ENCODE assay signal across 8 mouse cellular contexts in genomic region chr4:57567666-57568206, GRCm38 (mm10). TPM values are rescaled to one million over a fixed set of nuclear protein-coding genes. Genes with fewer than 3 reads are reported as not detected.
A peak's percentile ranks its signal among the peaks of the same experiment; 100 is the strongest.
DNase-seq lines count a peak whose midpoint lies in the region; ATAC-seq and TF ChIP-seq lines count a peak whose summit lies in the region.

Gene Pakap, plus strand, starts transcription at chr4:57568179.

- peak; percentile 22 for DNase-seq in kidney, adult 2 months
- DNase-seq in kidney, adult 9 months: no peak
- DNase-seq in layer of hippocampus, adult 9-11 months: peak; percentile 53
- DNase-seq in lung, adult 2 months: peak; percentile 20
- DNase-seq in retina, embryonic 14.5 days (ENCODE audit: low spot score): peak; percentile 57
- DNase-seq in urinary bladder, postnatal 4 days (ENCODE audit: low spot score in 2 of 2): peak; percentile 61 to 72

- H3K36me3 ChIP-seq in kidney, adult 2 months (ENCODE audit: control insufficient read depth, insufficient read depth, low read length): no peaks in the 10 kb centered on the region
- peaks cover 6% of the 10 kb centered on the region; the same call in 1 of the 2 replicates for H3K36me3 ChIP-seq in heart, embryonic 14.5 days (ENCODE audit: control insufficient read depth, insufficient read depth, low read length)

- H3K9me3 ChIP-seq in heart, embryonic 14.5 days (ENCODE audit: control insufficient read depth, low read length): no peaks in the 10 kb centered on the region

- no peaks in the 10 kb centered on the region for H3K27me3 ChIP-seq in kidney, adult 2 months (replicated peaks; ENCODE audit: control insufficient read depth, insufficient read depth, low read length)
- H3K27me3 ChIP-seq in heart, embryonic 14.5 days (ENCODE audit: control insufficient read depth, insufficient read depth, low read length): no peaks in the 10 kb centered on the region

- TF ChIP-seq POLR2A in kidney, adult 2 months (IDR thresholded peaks at IDR 0.05; ENCODE audit: low read depth, low read length): no peak
- TF ChIP-seq POLR2A in embryonic fibroblast, embryonic 13.5 days (IDR thresholded peaks at IDR 0.05; ENCODE audit: low read depth, low read length): peak; percentile 47
- 0 out of 2 replicates have a peak, but pooled peaks have one; percentile 11 for TF ChIP-seq POLR2A in lung, adult 2 months (IDR thresholded peaks at IDR 0.05; ENCODE audit: borderline replicate concordance, extremely low read depth, low read depth, low read length)

- ATAC-seq in heart, embryonic 14.5 days (ENCODE audit: insufficient number of reproducible peaks, insufficient read depth, low FRiP score, low read depth): peak; percentile 74

- no peaks in the 10 kb centered on the region for H3K4me1 ChIP-seq in kidney, adult 2 months (ENCODE audit: control insufficient read depth, insufficient read depth, low read length)
- peaks cover 8% of the 10 kb centered on the region; the same call in 1 of the 2 replicates for H3K4me1 ChIP-seq in embryonic fibroblast, embryonic 13.5 days (ENCODE audit: control insufficient read depth, insufficient read depth, low read length)
- H3K4me1 ChIP-seq in heart, embryonic 14.5 days (ENCODE audit: control insufficient read depth in 2 of 2, insufficient read depth in 2 of 2, low read length in 2 of 2): peaks cover 22 to 49% of the 10 kb centered on the region in 2 experiments
- no peaks in the 10 kb centered on the region for H3K4me1 ChIP-seq in lung, adult 2 months (ENCODE audit: control insufficient read depth, insufficient read depth, low read length)

- peak within 1 kb of the TSS; percentile 77 for H3K4me2 ChIP-seq in heart, embryonic 14.5 days (ENCODE audit: low read length)

- no peak within 1 kb of the TSS for H3K27ac ChIP-seq in kidney, adult 2 months (ENCODE audit: insufficient read depth, low read depth, low read length)
- peak within 1 kb of the TSS; percentile 69 for H3K27ac ChIP-seq in embryonic fibroblast, embryonic 13.5 days (ENCODE audit: insufficient read depth, low read length)
- peak within 1 kb of the TSS; percentile 98 for H3K27ac ChIP-seq in heart, embryonic 14.5 days (replicated peaks in 1 of 2; ENCODE audit: control insufficient read depth in 1 of 2, insufficient read depth in 1 of 2, low read depth in 2 of 2, low read length in 2 of 2)

- H3K9ac ChIP-seq in heart, embryonic 14.5 days (ENCODE audit: low read length): peak within 1 kb of the TSS; percentile 95

- TF ChIP-seq CTCF in kidney, adult 2 months (conservative IDR thresholded peaks at IDR 0.05; ENCODE audit: insufficient read depth, insufficient read length, low read depth, low read length): no peak
- no peak for TF ChIP-seq CTCF in embryonic fibroblast, embryonic 13.5 days (IDR thresholded peaks at IDR 0.05; ENCODE audit: borderline replicate concordance, insufficient read depth, low read length)
- no peak for TF ChIP-seq CTCF in lung, adult 2 months (IDR thresholded peaks at IDR 0.05; ENCODE audit: insufficient read depth, low read length)

- WGBS in kidney, adult 2 months: 1% methylated on average over 51 of the region's 51 CpGs
- under 1% methylated on average over 50 of the region's 51 CpGs for WGBS in heart, embryonic 14.5 days
- WGBS in lung, adult 2 months: under 1% methylated on average over 51 of the region's 51 CpGs

- H3K4me3 ChIP-seq in kidney, adult 2 months (ENCODE audit: insufficient read depth, low read depth, low read length): peak within 1 kb of the TSS; percentile 29
- H3K4me3 ChIP-seq in embryonic fibroblast, embryonic 13.5 days (ENCODE audit: insufficient read depth, low read length): peak within 1 kb of the TSS; percentile 72
- H3K4me3 ChIP-seq in heart, embryonic 14.5 days (ENCODE audit: control insufficient read depth in 1 of 2, insufficient read depth in 1 of 2, low read depth in 1 of 2, low read length in 2 of 2): peak within 1 kb of the TSS; percentile 77 to 82
- peak within 1 kb of the TSS; percentile 42 for H3K4me3 ChIP-seq in lung, adult 2 months (replicated peaks; ENCODE audit: extremely low read depth, low read depth, low read length)

RNA-seq across cellular contexts. Expression of gene Pakap, which starts in this region (rescaled TPM):
- 0.41 and 0.78 TPM in 2 replicates for polyA plus RNA-seq in kidney, adult 2 months (2012; rRNA removed)
- 14.7 and 26.4 TPM in 2 replicates for polyA plus RNA-seq in embryonic fibroblast, embryonic 13.5 days (2011; ENCODE audit: insufficient read length, low read depth, missing spikeins)
- polyA plus RNA-seq in heart, embryonic 14.5 days (2014; fragmentation: Nextera tagmentation; extraction: Ambion mirVana): 59.6 and 66.0 TPM in 2 replicates
- 1.6 and 2.7 TPM in 2 replicates for polyA plus RNA-seq in lung, adult 2 months (2012; rRNA removed)

Comparison
In these comparisons a context has a peak if more than half of its experiments do, and no peak if none do; other contexts are left out.
1. Peak in DNase-seq and H3K4me3 ChIP-seq in kidney, adult 2 months; RNA of the gene not detected or under 1 TPM.
2. H3K4me3 ChIP-seq: peak in every context shown above with its lines; median percentile 80 in heart, embryonic 14.5 days; 72 in embryonic fibroblast, embryonic 13.5 days; 42 in lung, adult 2 months; 29 in kidney, adult 2 months.